Mouse (Mus musculus) lung, adult 2 months (tissue): ENCODE data around the gene Gnb4.

Source experiments
- CTCF ChIP-seq: fragments of 200-500 bp; IDR thresholded peaks from 2 replicates; pipeline ENCODE4 v1.5.1; 2011; ENCODE audit warnings: mild to moderate bottlenecking, low read length, control low read depth; ENCODE audit not compliant: insufficient read depth
- POLR2A ChIP-seq: fragments of 200-500 bp; IDR thresholded peaks from 2 replicates; pipeline ENCODE4 v1.6.1; 2011; ENCODE audit warnings: low read depth, mild to moderate bottlenecking, control low read depth, low read length, borderline replicate concordance; ENCODE audit errors: extremely low read depth

DNA sequence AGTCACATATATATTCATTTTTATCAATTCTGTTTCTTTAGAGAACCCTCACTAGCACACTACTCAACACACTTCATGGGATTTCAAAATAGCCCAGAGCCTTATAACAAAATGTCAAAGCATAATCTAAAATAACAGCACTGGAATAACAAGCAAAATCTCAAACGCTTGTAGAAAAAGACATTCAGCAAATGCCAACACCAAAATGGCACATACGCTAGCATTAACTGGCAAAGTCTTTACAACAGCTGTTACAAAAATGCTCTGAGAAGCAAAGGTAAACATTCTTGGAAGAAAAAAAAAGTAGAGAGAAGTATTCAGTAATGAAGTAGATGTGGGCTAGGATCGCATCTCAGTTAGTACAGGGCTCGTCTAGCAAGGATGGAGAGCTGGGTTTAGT is 30.5 kb upstream of the Gnb4 start:
- TF ChIP-seq POLR2A (no peak), CTCF (no peak)
